Mouse (Mus musculus): ENCODE measurements around the gene Nt5c2. TPM values are rescaled to one million over a fixed set of nuclear protein-coding genes. Genes with fewer than 3 reads are reported as not detected.

Nt5c2 gene
- polyA plus RNA-seq, 1 experiment from 2014 or later, result 67.1 TPM

- WGBS (ENCODE audit: insufficient replicate concordance), result 46% methylated on average over 4 of the region's 4 CpGs
- peak overlapping the region; percentile 52 for H3K9ac ChIP-seq
- no peaks in the 10 kb centered on the region for H3K27me3 ChIP-seq (replicated peaks)
- H3K4me3 ChIP-seq, result no peak overlapping the region
- peaks cover 92% of the 10 kb centered on the region for H3K4me1 ChIP-seq
- H3K4me2 ChIP-seq, result peak overlapping the region; percentile 60
- no peak for ATAC-seq
- peak overlapping the region; percentile 95 for H3K27ac ChIP-seq
- H3K9me3 ChIP-seq (replicated peaks), result no peaks in the 10 kb centered on the region
- peaks cover 23% of the 10 kb centered on the region for H3K36me3 ChIP-seq
Measured at GRCm38 (mm10) chr19:46905971-46906370, 109.0 kb downstream of the Nt5c2 start.

GRCm38 (mm10) chr19:46905383-46905782 is 109.6 kb downstream of the Nt5c2 start:
- H3K27ac ChIP-seq, result peak overlapping the region; percentile 95
- peaks cover 92% of the 10 kb centered on the region for H3K4me1 ChIP-seq
- peak overlapping the region; percentile 14; the same call in 1 of the 2 replicates for H3K4me3 ChIP-seq

GRCm38 (mm10) chr19:46904907-46905306 is 110.0 kb downstream of the Nt5c2 start:
- H3K4me1 ChIP-seq, result peaks cover 93% of the 10 kb centered on the region
- peak overlapping the region; percentile 47 for H3K9ac ChIP-seq
- no peaks in the 10 kb centered on the region for H3K27me3 ChIP-seq (replicated peaks)

More at GRCm38 (mm10) chr19:46905383-46905782, 109.6 kb downstream of the Nt5c2 start:
- Histone ChIP-seq H3K4me2 (peak overlapping the region; percentile 60), H3K27me3 (replicated peaks) (no peaks in the 10 kb centered on the region), H3K9me3 (replicated peaks) (no peaks in the 10 kb centered on the region), H3K9ac (peak overlapping the region; percentile 52), H3K36me3 (peaks cover 23% of the 10 kb centered on the region)
- ATAC-seq, result peak; percentile 87

GRCm38 (mm10) chr19:46903379-46903778 is 111.6 kb downstream of the Nt5c2 start:
- 86% methylated on average over 5 of the region's 5 CpGs for WGBS (ENCODE audit: insufficient replicate concordance)
- no peak overlapping the region for H3K4me3 ChIP-seq
- no peak overlapping the region for H3K4me2 ChIP-seq
- peaks cover 35% of the 10 kb centered on the region for H3K36me3 ChIP-seq
- H3K9ac ChIP-seq, result no peak overlapping the region
- no peaks in the 10 kb centered on the region for H3K27me3 ChIP-seq (replicated peaks)
- no peak for ATAC-seq
- H3K4me1 ChIP-seq, result peaks cover 89% of the 10 kb centered on the region
- peak overlapping the region; percentile 95; the same call in 1 of the 2 replicates for H3K27ac ChIP-seq
- H3K9me3 ChIP-seq (replicated peaks), result no peaks in the 10 kb centered on the region

More at GRCm38 (mm10) chr19:46904907-46905306, 110.0 kb downstream of the Nt5c2 start:
- Histone ChIP-seq H3K36me3 (peaks cover 25% of the 10 kb centered on the region), H3K4me2 (peak overlapping the region; percentile 60), H3K4me3 (peak overlapping the region; percentile 14; the same call in 1 of the 2 replicates), H3K9me3 (replicated peaks) (no peaks in the 10 kb centered on the region), H3K27ac (peak overlapping the region; percentile 95)
- WGBS (ENCODE audit: insufficient replicate concordance), result 33% methylated on average over 1 of the region's 1 CpGs
- ATAC-seq, result peak; percentile 55

- H3K27ac ChIP-seq, result peak overlapping the region; percentile 85
Measured at GRCm38 (mm10) chr19:46901323-46901722, 113.6 kb downstream of the Nt5c2 start.

DNA sequence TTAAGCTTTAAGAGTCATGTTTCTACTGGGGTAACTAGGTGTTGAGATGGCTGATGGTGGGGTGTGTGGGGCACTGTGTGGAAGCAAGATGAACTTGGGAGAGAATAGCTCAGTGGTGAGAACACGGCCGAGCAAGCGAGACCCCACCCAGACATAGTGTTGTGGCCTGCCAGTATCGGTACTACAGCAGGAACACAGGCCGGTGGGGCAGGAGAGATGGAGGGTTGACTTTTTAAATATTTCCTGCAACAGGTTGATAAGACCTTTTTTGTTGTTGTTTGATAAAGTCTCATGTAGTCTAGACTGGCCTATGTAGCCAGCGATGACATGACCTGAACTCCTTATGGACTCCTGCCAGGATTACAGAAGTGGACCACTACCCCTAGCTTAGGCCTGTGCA is 114.2 kb downstream of the Nt5c2 start:
- peaks cover 65% of the 10 kb centered on the region for H3K4me1 ChIP-seq
- no peaks in the 10 kb centered on the region for H3K27me3 ChIP-seq (replicated peaks)
- peak overlapping the region; percentile 37 for H3K4me2 ChIP-seq
- H3K36me3 ChIP-seq, result peaks cover 47% of the 10 kb centered on the region
- ATAC-seq, result peak; percentile 86
- H3K4me3 ChIP-seq, result no peak overlapping the region
- H3K9me3 ChIP-seq (replicated peaks), result peaks cover 4% of the 10 kb centered on the region
- H3K27ac ChIP-seq, result peak overlapping the region; percentile 85
- WGBS (ENCODE audit: insufficient replicate concordance), result 28% methylated on average over 6 of the region's 6 CpGs
- peak overlapping the region; percentile 15; the same call in 1 of the 2 replicates for H3K9ac ChIP-seq

More at GRCm38 (mm10) chr19:46901323-46901722, 113.6 kb downstream of the Nt5c2 start:
- peaks cover 71% of the 10 kb centered on the region for H3K4me1 ChIP-seq
- peaks cover 43% of the 10 kb centered on the region for H3K36me3 ChIP-seq
- ATAC-seq, result no peak; the same call in 1 of the 2 replicates
- H3K9ac ChIP-seq, result peak overlapping the region; percentile 15; the same call in 1 of the 2 replicates
- H3K9me3 ChIP-seq (replicated peaks), result peaks cover 4% of the 10 kb centered on the region
- no peaks in the 10 kb centered on the region for H3K27me3 ChIP-seq (replicated peaks)
- H3K4me2 ChIP-seq, result peak overlapping the region; percentile 37
- no peak overlapping the region for H3K4me3 ChIP-seq
- 58% methylated on average over 5 of the region's 5 CpGs for WGBS (ENCODE audit: insufficient replicate concordance)

GRCm38 (mm10) chr19:46899871-46900270 is 115.1 kb downstream of the Nt5c2 start:
- 50% methylated on average over 5 of the region's 5 CpGs for WGBS (ENCODE audit: insufficient replicate concordance)
- H3K36me3 ChIP-seq, result peaks cover 53% of the 10 kb centered on the region
- H3K9ac ChIP-seq, result no peak overlapping the region
- peaks cover 4% of the 10 kb centered on the region for H3K9me3 ChIP-seq (replicated peaks)
- no peak for ATAC-seq
- H3K4me1 ChIP-seq, result peaks cover 56% of the 10 kb centered on the region
- no peaks in the 10 kb centered on the region for H3K27me3 ChIP-seq (replicated peaks)
- no peak overlapping the region for H3K4me2 ChIP-seq
- peak overlapping the region; percentile 26; the same call in 1 of the 2 replicates for H3K27ac ChIP-seq
- no peak overlapping the region for H3K4me3 ChIP-seq

DNA sequence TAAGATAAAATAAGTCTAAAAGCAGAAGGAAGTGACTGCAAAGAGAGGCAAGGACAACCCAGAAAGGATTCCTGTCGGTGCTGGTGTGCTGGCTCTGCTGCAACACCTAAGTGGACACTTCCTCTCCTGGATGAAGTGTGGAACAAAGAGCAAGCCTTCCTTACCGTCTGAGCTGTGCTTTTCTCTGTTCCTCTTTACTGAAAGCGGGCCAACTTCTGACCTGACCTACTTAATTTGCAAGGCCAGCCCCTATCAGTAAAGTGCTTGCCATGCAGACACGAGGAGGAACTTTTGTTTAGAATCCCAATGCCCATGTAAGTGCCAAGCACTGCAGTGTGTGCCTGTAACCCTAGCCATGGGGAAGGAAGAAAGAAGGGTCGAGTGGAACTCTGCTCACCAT is 115.6 kb downstream of the Nt5c2 start:
- Histone ChIP-seq H3K4me2 (no peak overlapping the region), H3K4me3 (no peak overlapping the region), H3K4me1 (peaks cover 51% of the 10 kb centered on the region), H3K27ac (peak overlapping the region; percentile 26; the same call in 1 of the 2 replicates), H3K36me3 (peaks cover 57% of the 10 kb centered on the region), H3K9ac (no peak overlapping the region), H3K27me3 (replicated peaks) (no peaks in the 10 kb centered on the region), H3K9me3 (replicated peaks) (peaks cover 4% of the 10 kb centered on the region)
- ATAC-seq, result no peak
- 45% methylated on average over 5 of the region's 5 CpGs for WGBS (ENCODE audit: insufficient replicate concordance)

DNA sequence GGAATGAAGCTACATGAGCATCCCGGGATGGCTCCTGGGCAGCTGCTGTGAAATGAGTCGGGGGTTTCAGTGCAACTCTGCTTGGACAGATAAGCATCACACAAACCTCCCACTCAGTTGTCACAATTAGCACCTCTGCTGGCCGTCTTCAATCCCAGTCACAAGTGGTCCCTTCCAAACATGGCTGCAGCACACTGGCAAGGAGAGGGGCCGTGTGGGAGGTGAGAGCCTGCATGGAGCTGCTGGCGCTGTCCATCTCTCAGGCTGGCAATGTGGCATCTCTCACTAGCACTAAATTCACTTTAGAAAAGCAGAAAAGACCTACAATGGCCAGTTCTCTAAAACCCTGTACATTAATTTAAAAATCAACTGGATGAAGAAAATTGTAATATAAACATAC is 116.7 kb downstream of the Nt5c2 start:
- no peak overlapping the region for H3K4me2 ChIP-seq
- H3K9ac ChIP-seq, result no peak overlapping the region
- ATAC-seq, result no peak
- H3K36me3 ChIP-seq, result peaks cover 56% of the 10 kb centered on the region
- H3K27me3 ChIP-seq (replicated peaks), result no peaks in the 10 kb centered on the region
- H3K27ac ChIP-seq, result no peak overlapping the region
- H3K4me3 ChIP-seq, result no peak overlapping the region
- 81% methylated on average over 5 of the region's 5 CpGs for WGBS (ENCODE audit: insufficient replicate concordance)
- H3K4me1 ChIP-seq, result peaks cover 40% of the 10 kb centered on the region
- H3K9me3 ChIP-seq (replicated peaks), result peaks cover 4% of the 10 kb centered on the region

DNA sequence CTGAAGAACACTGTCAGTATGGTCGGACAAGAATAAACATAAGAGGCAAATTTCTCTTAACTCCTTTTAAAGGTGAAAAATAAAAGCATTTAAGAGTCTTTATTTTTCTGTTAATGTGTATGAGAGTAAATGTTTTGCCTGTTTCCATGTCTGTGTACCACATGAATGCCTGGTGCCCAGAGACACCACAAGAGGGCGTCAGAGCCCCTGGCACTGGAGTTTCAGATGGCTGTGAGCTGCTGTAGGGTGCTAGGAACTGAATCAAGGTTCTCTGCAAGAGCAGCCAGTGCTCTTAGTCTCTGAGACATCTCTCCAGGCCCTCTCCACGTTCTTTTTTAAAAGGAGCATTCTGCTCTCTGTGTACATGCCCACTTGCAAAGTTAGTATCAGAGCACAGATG is 117.8 kb downstream of the Nt5c2 start:
- H3K36me3 ChIP-seq, result peaks cover 65% of the 10 kb centered on the region
- H3K4me2 ChIP-seq, result no peak overlapping the region
- H3K4me1 ChIP-seq, result peaks cover 31% of the 10 kb centered on the region
- 77% methylated on average over 3 of the region's 3 CpGs for WGBS (ENCODE audit: insufficient replicate concordance)
- H3K27me3 ChIP-seq (replicated peaks), result no peaks in the 10 kb centered on the region
- H3K9me3 ChIP-seq (replicated peaks), result peaks cover 4% of the 10 kb centered on the region
- H3K27ac ChIP-seq, result no peak overlapping the region
- H3K4me3 ChIP-seq, result no peak overlapping the region
- no peak overlapping the region for H3K9ac ChIP-seq
- ATAC-seq, result no peak

DNA sequence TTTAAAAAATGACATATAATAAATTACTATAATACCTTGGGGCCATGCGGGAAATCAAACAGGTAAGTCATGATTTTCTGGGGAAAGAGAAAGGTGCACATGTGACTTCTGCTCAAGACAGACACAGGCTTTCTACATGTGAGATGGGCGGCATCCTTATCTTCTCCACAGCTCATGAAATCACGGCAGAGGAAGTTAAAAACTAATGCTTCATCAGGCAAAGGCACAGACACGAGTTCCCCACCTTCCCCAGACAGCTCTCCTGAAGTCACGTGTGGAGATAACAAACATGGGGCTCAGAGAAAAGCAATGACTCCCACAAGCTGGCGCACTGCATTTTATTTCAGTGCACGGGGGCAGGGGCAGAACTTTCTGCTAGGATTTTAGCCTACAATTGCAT is 121.5 kb downstream of the Nt5c2 start:
- Histone ChIP-seq H3K4me1 (peaks cover 8% of the 10 kb centered on the region), H3K9ac (no peak overlapping the region), H3K4me3 (no peak overlapping the region), H3K36me3 (peaks cover 87% of the 10 kb centered on the region), H3K27ac (no peak overlapping the region), H3K27me3 (replicated peaks) (no peaks in the 10 kb centered on the region), H3K4me2 (no peak overlapping the region), H3K9me3 (replicated peaks) (peaks cover 4% of the 10 kb centered on the region)
- WGBS (ENCODE audit: insufficient replicate concordance), result 59% methylated on average over 7 of the region's 7 CpGs
- ATAC-seq, result no peak

GRCm38 (mm10) chr19:46892856-46893255 is 122.1 kb downstream of the Nt5c2 start:
- no peak overlapping the region for H3K9ac ChIP-seq
- H3K4me3 ChIP-seq, result no peak overlapping the region
- H3K9me3 ChIP-seq (replicated peaks), result peaks cover 4% of the 10 kb centered on the region
- no peaks in the 10 kb centered on the region for H3K27me3 ChIP-seq (replicated peaks)
- no peak overlapping the region for H3K4me2 ChIP-seq
- no peak for ATAC-seq
- WGBS (ENCODE audit: insufficient replicate concordance), result 81% methylated on average over 3 of the region's 3 CpGs
- peaks cover 87% of the 10 kb centered on the region for H3K36me3 ChIP-seq
- H3K4me1 ChIP-seq, result peaks cover 14% of the 10 kb centered on the region
- no peak overlapping the region for H3K27ac ChIP-seq

GRCm38 (mm10) chr19:46890657-46891056 is 124.3 kb downstream of the Nt5c2 start:
- 88% methylated on average over 8 of the region's 8 CpGs for WGBS (ENCODE audit: insufficient replicate concordance)
- Histone ChIP-seq H3K4me3 (no peak overlapping the region), H3K4me1 (peaks cover 17% of the 10 kb centered on the region), H3K36me3 (peaks cover 93% of the 10 kb centered on the region), H3K4me2 (no peak overlapping the region), H3K27ac (no peak overlapping the region), H3K27me3 (replicated peaks) (no peaks in the 10 kb centered on the region), H3K9me3 (replicated peaks) (no peaks in the 10 kb centered on the region), H3K9ac (no peak overlapping the region)
- ATAC-seq, result no peak

Measured in liver, embryonic 12.5 days (tissue).